Mouse (Mus musculus) erythroblast, embryonic 14.5 days (primary cell): ENCODE measurements around the gene Ascl3. TPM values are rescaled to one million over a fixed set of nuclear protein-coding genes. Genes with fewer than 3 reads are reported as not detected.

Experiments
- H3K27me3 ChIP-seq: 2 replicates; pipeline ENCODE4 v1.6.1; 2012; ENCODE audit warnings: inconsistent platforms; ENCODE audit not compliant: control insufficient read depth
- H3K36me3 ChIP-seq: 2 replicates; pipeline ENCODE4 v1.6.1; 2012; ENCODE audit warnings: mild to moderate bottlenecking, inconsistent platforms; ENCODE audit not compliant: control insufficient read depth
- H3K4me1 ChIP-seq: 2 replicates; pipeline ENCODE4 v1.6.1; 2012; ENCODE audit warnings: inconsistent platforms; ENCODE audit not compliant: control insufficient read depth
- H3K4me3 ChIP-seq: replicated peaks from 2 replicates; pipeline ENCODE3; 2012; ENCODE audit warnings: moderate library complexity, mild to moderate bottlenecking, inconsistent platforms
- H3K9me3 ChIP-seq: 2 replicates; pipeline ENCODE4 v1.6.1; 2012; ENCODE audit warnings: low read length, inconsistent platforms, mixed read lengths; ENCODE audit not compliant: control insufficient read depth
- GATA1 ChIP-seq: IDR thresholded peaks from 2 replicates; pipeline ENCODE4 v1.6.1; 2012; ENCODE audit warnings: low read length, inconsistent platforms, mixed read lengths
- TAL1 ChIP-seq: IDR thresholded peaks from 3 replicates; pipeline ENCODE4 v1.6.1; 2012; ENCODE audit warnings: low read length, inconsistent platforms, mixed read lengths
- polyA plus RNA-seq: library from polyadenylated mRNA; stranded (reverse); fragments of >175 nt; gene quantifications from 2 replicates; pipeline ENCODE4 v1.2.3, GENCODE M21; 2012

Gene Ascl3
- polyA plus RNA-seq, 1 experiment, result 0.11 TPM

- Histone ChIP-seq H3K27me3 (peaks cover 6% of the 10 kb centered on the region; the same call in 1 of the 2 replicates), H3K9me3 (peaks cover 3% of the 10 kb centered on the region; the same call in 1 of the 2 replicates), H3K36me3 (peaks cover 30% of the 10 kb centered on the region), H3K4me1 (peaks cover 53% of the 10 kb centered on the region), H3K4me3 (peak within 1 kb of the TSS; percentile 68)
- no peak for TF ChIP-seq GATA1
- no peak for TF ChIP-seq TAL1
Measured at GRCm38 (mm10) chr7:109703190-109704015, 28.1 kb downstream of the Ascl3 start, which contains the start of the genes St5 and Akip1. Gene St5 (minus strand): TSS chr7:109703605. Gene Akip1 (plus strand): TSS chr7:109703690.

GRCm38 (mm10) chr7:109702721-109703120, 28.8 kb downstream of the Ascl3 start:
- peaks cover 3% of the 10 kb centered on the region; the same call in 1 of the 2 replicates for H3K9me3 ChIP-seq
- peaks cover 50% of the 10 kb centered on the region for H3K4me1 ChIP-seq
- peak overlapping the region; percentile 68 for H3K4me3 ChIP-seq
- peaks cover 6% of the 10 kb centered on the region; the same call in 1 of the 2 replicates for H3K27me3 ChIP-seq
- TF ChIP-seq GATA1, result no peak
- no peak for TF ChIP-seq TAL1
- H3K36me3 ChIP-seq, result peaks cover 23% of the 10 kb centered on the region

- peaks cover 27% of the 10 kb centered on the region for H3K4me1 ChIP-seq
- H3K36me3 ChIP-seq, result peaks cover under 1% of the 10 kb centered on the region; the same call in 1 of the 2 replicates
- H3K27me3 ChIP-seq, result peaks cover 6% of the 10 kb centered on the region; the same call in 1 of the 2 replicates
- peaks cover 3% of the 10 kb centered on the region; the same call in 1 of the 2 replicates for H3K9me3 ChIP-seq
- TF ChIP-seq GATA1 (no peak), TAL1 (no peak)
- H3K4me3 ChIP-seq, result no peak overlapping the region
Measured at GRCm38 (mm10) chr7:109700213-109700612, 31.3 kb downstream of the Ascl3 start.

GRCm38 (mm10) chr7:109695339-109695726, 36.2 kb downstream of the Ascl3 start:
- Histone ChIP-seq H3K4me1 (no peaks in the 10 kb centered on the region), H3K4me3 (no peak overlapping the region), H3K36me3 (no peaks in the 10 kb centered on the region), H3K27me3 (no peaks in the 10 kb centered on the region), H3K9me3 (no peaks in the 10 kb centered on the region)
- no peak for TF ChIP-seq TAL1
- no peak for TF ChIP-seq GATA1

- no peak for TF ChIP-seq TAL1
- no peak for TF ChIP-seq GATA1
- Histone ChIP-seq H3K4me3 (no peak overlapping the region), H3K4me1 (no peaks in the 10 kb centered on the region), H3K36me3 (no peaks in the 10 kb centered on the region), H3K27me3 (no peaks in the 10 kb centered on the region), H3K9me3 (no peaks in the 10 kb centered on the region)
Measured at GRCm38 (mm10) chr7:109694576-109695338, 36.8 kb downstream of the Ascl3 start.

- Histone ChIP-seq H3K4me3 (no peak overlapping the region), H3K36me3 (no peaks in the 10 kb centered on the region), H3K9me3 (no peaks in the 10 kb centered on the region), H3K27me3 (no peaks in the 10 kb centered on the region), H3K4me1 (no peaks in the 10 kb centered on the region)
- TF ChIP-seq TAL1 (no peak), GATA1 (no peak)
Measured at GRCm38 (mm10) chr7:109690961-109691360, 40.6 kb downstream of the Ascl3 start.

GRCm38 (mm10) chr7:109690101-109690500, 41.4 kb downstream of the Ascl3 start:
- Histone ChIP-seq H3K4me1 (no peaks in the 10 kb centered on the region), H3K36me3 (no peaks in the 10 kb centered on the region)
- no peak for TF ChIP-seq GATA1
- no peak for TF ChIP-seq TAL1

GRCm38 (mm10) chr7:109686585-109687128, 44.9 kb downstream of the Ascl3 start:
- Histone ChIP-seq H3K9me3 (no peaks in the 10 kb centered on the region), H3K4me1 (no peaks in the 10 kb centered on the region), H3K36me3 (no peaks in the 10 kb centered on the region), H3K27me3 (no peaks in the 10 kb centered on the region), H3K4me3 (no peak overlapping the region)
- TF ChIP-seq TAL1, result no peak
- no peak for TF ChIP-seq GATA1

More at GRCm38 (mm10) chr7:109690101-109690500, 41.4 kb downstream of the Ascl3 start:
- no peak overlapping the region for H3K4me3 ChIP-seq
- no peaks in the 10 kb centered on the region for H3K9me3 ChIP-seq
- no peaks in the 10 kb centered on the region for H3K27me3 ChIP-seq
